Mouse (Mus musculus) ZHBTc4 (cell line): ENCODE measurements around the gene Pkdcc.

Source experiments
- DNase-seq: peaks from one replicate; pipeline ENCODE4 v3.0.0-alpha.2; 2011; ENCODE audit warnings: low read depth, low spot score

The Pkdcc gene

GRCm38 (mm10) chr17:83246090-83246489 lies 31.0 kb downstream of the Pkdcc start:
- no peak for DNase-seq

- DNase-seq: no peak
Observed at GRCm38 (mm10) chr17:83247176-83247575, 32.1 kb downstream of the Pkdcc start.

- DNase-seq: peak; percentile 55
Observed at GRCm38 (mm10) chr17:83248467-83248866, 33.4 kb downstream of the Pkdcc start.

GRCm38 (mm10) chr17:83250903-83251526 lies 35.9 kb downstream of the Pkdcc start:
- DNase-seq: no peak

- peak; percentile 57 for DNase-seq
Observed at GRCm38 (mm10) chr17:83253051-83253649, 38.1 kb downstream of the Pkdcc start.

GRCm38 (mm10) chr17:83267202-83268128 lies 52.4 kb downstream of the Pkdcc start:
- DNase-seq: no peak

GRCm38 (mm10) chr17:83271509-83271908 lies 56.4 kb downstream of the Pkdcc start:
- DNase-seq: peak; percentile 66

- no peak for DNase-seq
Observed at GRCm38 (mm10) chr17:83272641-83273040, 57.5 kb downstream of the Pkdcc start.

GRCm38 (mm10) chr17:83273636-83274035 lies 58.5 kb downstream of the Pkdcc start:
- DNase-seq: no peak

- DNase-seq: no peak
Observed at GRCm38 (mm10) chr17:83274101-83274500, 59.0 kb downstream of the Pkdcc start.
